Mouse (Mus musculus): ENCODE data around the gene Prkn.

The Prkn gene

DNA sequence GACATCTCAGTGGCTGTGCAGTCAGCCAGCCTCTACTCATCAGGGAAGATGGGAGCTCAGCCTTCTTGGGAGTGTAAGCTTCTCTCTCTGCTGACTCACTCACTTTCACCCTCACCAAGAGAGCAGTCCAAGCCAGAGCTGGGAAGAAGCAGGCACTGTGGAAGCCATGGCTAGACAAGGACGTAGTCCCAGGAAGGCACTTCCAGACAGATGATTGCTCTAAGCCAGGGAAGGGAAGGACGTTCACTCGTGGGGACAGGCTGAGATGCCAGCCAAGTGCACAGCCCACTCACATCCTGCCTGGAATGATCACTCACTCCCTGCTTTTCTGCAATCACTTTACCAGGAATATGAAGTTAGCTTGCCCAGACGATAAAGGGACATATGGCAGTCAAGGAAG lies 430.0 kb downstream of the Prkn start:
- no peak for DNase-seq (ENCODE audit: low spot score in 2 of 2)

GRCm38 (mm10) chr17:11271876-11272275 lies 431.7 kb downstream of the Prkn start:
- DNase-seq (ENCODE audit: low spot score in 2 of 2) = no peak

DNA sequence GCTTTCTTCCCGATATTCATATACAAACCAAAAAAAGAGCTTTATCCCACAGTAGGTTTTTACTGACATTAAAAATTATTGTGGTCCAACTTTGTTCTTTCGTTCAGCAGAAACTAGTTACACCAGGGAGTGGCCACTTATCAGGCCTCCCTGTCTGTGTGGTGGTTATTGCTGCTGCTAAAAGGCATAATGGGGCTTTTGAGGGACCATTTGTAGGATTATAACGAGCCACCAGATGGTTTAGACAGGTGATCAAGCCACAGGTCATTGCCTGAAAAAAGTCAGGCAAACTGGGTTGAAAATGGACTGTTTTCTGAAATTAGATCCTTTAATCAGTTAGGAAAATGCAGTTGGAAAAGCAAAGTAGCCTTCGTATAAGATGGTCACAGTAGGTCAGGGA lies 444.1 kb downstream of the Prkn start:
- DNase-seq (ENCODE audit: low spot score in 2 of 2) = no peak

DNA sequence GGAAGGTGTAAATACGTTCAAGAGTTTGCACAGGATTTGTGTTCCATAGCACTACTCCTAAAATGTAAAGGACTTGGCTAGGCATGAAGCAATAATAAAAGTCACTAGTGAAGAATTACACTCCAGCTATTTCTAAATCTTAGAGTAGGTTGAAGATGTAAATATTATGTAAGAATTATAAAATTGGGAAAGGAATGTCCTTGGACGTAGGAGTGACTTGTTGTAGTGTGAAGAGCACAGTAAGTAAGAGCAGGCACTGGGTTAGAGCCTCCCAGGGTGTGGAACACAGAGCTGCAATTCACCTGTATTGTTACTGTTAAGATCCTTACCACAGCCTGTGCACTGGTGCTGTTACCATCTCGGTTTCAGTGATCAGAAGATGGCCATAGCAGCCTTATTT lies 450.0 kb downstream of the Prkn start:
- no peak for DNase-seq (ENCODE audit: low spot score in 2 of 2)

- DNase-seq (ENCODE audit: low spot score in 2 of 2) = no peak
Observed at GRCm38 (mm10) chr17:11303116-11303515, 462.9 kb downstream of the Prkn start.

DNA sequence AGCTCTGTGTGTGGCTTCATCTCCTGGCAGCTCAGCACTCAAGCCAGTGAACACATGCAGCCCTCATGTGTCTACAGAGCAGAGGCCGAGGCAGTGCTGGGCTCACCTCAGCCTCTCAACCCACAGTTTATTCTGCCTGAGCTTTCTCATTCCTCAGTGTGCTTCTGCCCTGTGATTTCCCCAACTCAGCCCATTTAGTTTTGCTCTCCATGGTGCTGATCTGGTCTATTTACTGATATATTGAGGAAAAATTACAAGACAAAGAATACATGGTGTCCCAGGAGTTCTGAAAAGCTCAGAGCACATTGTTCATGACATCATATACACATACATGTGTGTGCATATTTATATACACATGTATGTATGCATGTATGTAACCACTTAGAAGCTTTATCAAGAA lies 469.7 kb downstream of the Prkn start:
- DNase-seq (ENCODE audit: low spot score in 2 of 2) = no peak

GRCm38 (mm10) chr17:11314163-11314562 lies 474.0 kb downstream of the Prkn start:
- no peak for DNase-seq (ENCODE audit: low spot score in 2 of 2)

DNA sequence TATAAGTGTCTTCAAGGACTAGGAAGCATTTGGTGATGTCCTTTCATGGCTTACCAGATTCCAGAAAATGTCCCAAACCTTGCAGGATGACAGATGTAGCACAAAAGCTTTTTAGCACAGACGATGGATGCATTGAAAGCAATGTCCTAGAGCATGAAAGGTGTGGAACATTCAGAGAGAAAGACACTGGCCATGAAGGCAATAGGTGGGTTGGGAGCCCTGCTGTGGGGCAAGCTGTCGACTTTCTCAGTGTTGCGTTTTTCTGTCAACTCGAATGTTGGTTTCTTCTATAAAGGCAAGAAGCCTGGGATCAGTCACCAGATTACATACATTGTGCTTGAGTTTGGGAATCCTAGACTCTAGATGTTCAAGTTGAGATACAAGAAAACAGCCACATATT lies 475.5 kb downstream of the Prkn start:
- DNase-seq (ENCODE audit: low spot score in 2 of 2) = no peak

GRCm38 (mm10) chr17:11318946-11319345 lies 478.8 kb downstream of the Prkn start:
- DNase-seq (ENCODE audit: low spot score in 2 of 2) = no peak

DNA sequence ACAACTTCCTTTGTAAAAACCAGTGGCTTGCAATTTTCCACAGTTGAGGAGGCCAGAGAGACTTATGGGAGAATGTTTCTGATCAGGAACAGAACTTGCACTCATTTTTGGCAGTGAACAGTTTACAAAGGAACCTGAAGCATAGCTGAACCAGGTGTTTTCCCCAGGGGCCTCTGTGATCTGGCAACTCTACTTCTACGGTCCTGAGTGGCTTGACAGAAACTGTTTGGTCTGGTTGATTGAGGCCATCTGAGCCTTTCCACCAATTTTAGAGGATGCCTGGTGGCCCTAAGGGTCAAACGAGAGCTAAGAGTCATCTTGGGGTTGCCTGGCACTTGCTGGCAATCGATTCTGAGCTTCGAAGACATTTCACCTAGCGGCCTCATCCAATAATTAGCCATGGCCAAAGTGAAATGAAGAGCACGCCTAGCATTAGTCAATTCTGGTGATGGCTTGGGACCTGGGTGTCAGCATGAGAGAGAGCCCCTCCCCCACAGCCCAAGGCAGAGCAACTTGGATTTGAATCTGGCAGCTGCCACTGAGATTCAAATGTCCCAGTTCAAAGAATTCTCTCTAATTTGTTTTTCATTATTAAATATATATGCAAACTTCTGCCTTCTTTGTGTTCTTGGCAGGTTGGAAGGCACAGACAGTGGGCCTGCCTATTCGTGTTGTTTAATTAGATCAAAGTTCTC lies 479.6 kb downstream of the Prkn start:
- no peak for DNase-seq (ENCODE audit: low spot score in 2 of 2)

DNA sequence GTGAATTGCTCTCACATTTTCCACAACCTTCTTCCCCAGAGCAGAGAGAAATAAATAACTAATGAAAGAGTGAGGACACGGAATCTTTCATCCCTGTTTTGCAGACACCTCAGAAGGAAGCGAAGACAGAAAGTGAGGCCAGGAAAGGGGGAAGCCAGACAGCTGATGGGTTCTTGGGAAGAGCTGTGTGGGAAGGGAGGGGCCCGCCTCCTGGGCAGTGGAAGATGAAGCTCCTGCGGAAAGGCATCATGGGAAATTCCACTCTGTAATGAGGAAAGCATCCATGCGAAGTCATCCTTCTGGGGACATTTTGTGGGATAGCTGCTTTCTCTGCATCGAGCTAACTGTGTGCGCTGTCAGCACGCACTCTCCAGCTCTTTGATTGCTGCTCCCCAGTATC lies 491.9 kb downstream of the Prkn start:
- DNase-seq (ENCODE audit: low spot score in 2 of 2) = no peak

- DNase-seq (ENCODE audit: low spot score in 2 of 2) = no peak
Observed at GRCm38 (mm10) chr17:11333741-11334140, 493.6 kb downstream of the Prkn start.

DNA sequence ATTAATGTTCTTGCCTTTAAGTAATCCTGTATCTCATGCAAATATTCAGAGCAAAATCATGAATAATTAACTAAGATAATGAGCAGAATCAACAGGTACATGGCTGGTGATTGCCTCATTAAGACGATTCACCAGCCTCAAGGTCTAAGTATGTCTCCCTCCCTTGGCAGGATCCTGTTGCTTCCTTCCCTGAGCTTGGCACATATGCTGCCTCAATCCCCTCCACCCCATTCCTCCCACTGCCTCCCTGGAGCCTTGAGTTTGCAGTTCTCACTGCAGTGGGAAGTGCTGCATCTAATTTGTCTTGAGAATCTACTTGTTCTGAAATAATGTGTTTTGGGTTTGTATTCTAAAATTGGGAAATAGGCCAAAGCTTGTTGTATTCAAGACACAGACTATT lies 496.0 kb downstream of the Prkn start:
- DNase-seq (ENCODE audit: low spot score in 2 of 2) = no peak

DNA sequence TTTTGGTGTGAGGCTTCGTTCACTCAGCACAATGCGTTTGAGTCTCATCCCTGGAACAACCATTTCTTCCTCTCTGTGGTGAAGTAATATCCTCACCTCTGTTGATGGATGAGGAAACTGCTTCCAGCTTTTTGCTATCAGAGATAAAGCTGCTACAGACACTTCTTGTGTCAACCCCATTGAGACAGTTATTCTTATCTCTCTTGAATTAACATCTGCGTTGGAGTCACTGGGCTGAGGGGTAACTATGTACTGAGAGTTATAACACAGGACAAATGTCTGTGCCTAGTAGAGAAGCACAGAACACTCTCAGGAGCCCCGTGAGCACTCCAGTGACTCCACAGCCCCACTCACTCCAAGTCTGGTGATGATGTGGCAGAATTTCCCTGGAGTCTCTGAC lies 500.2 kb downstream of the Prkn start:
- DNase-seq (ENCODE audit: low spot score in 2 of 2) = no peak

GRCm38 (mm10) chr17:11346310-11346709 lies 506.1 kb downstream of the Prkn start:
- DNase-seq (ENCODE audit: low spot score in 2 of 2) = no peak

GRCm38 (mm10) chr17:11352778-11353552 lies 512.8 kb downstream of the Prkn start:
- no peak for DNase-seq (ENCODE audit: low spot score in 2 of 2)

- DNase-seq (ENCODE audit: low spot score in 2 of 2) = no peak
Observed at GRCm38 (mm10) chr17:11353553-11353945, 513.4 kb downstream of the Prkn start.

- DNase-seq (ENCODE audit: low spot score in 2 of 2) = no peak
Observed at GRCm38 (mm10) chr17:11354348-11354747, 514.2 kb downstream of the Prkn start.

GRCm38 (mm10) chr17:11375461-11375860 lies 535.3 kb downstream of the Prkn start:
- no peak for DNase-seq (ENCODE audit: low spot score in 2 of 2)

- DNase-seq (ENCODE audit: low spot score in 2 of 2) = no peak
Observed at GRCm38 (mm10) chr17:11383364-11383962, 543.3 kb downstream of the Prkn start.

DNA sequence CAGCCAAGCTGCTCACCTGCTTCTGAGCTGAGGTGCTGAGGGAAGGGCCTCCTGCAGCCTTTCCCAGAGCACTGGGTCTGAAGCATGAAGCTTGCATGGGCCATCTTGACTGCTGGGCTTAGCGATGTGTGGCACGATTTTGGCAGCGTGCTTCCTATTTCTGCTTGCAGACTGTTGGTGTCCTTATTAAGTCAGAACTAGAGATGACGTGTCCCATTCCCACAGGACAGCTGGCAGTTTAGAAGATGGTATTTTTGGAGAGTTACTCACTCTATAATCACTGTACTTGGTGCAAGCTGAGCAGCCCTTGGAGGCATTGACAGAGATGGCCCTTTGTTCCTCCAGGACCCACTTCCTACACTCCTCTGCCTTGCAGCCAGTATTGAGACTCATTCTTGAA lies 545.1 kb downstream of the Prkn start:
- no peak for DNase-seq (ENCODE audit: low spot score in 2 of 2)

GRCm38 (mm10) chr17:11392622-11393294 lies 552.6 kb downstream of the Prkn start:
- no peak for DNase-seq (ENCODE audit: low spot score in 2 of 2)
